Mouse (Mus musculus) spleen, adult 2 months (tissue): ENCODE results near the gene Tspan14.

Source experiments
- CTCF ChIP-seq: fragments of 200-500 bp; IDR thresholded peaks from 2 replicates; pipeline ENCODE4 v1.5.1; 2011; ENCODE audit warnings: mild to moderate bottlenecking, inconsistent platforms; ENCODE audit not compliant: insufficient read depth, insufficient read length, insufficient replicate concordance; ENCODE audit errors: extremely low read depth
- POLR2A ChIP-seq: fragments of 200-500 bp; IDR thresholded peaks from 2 replicates; pipeline ENCODE4 v1.6.1; 2011; ENCODE audit warnings: low read depth, low read length, inconsistent platforms

DNA sequence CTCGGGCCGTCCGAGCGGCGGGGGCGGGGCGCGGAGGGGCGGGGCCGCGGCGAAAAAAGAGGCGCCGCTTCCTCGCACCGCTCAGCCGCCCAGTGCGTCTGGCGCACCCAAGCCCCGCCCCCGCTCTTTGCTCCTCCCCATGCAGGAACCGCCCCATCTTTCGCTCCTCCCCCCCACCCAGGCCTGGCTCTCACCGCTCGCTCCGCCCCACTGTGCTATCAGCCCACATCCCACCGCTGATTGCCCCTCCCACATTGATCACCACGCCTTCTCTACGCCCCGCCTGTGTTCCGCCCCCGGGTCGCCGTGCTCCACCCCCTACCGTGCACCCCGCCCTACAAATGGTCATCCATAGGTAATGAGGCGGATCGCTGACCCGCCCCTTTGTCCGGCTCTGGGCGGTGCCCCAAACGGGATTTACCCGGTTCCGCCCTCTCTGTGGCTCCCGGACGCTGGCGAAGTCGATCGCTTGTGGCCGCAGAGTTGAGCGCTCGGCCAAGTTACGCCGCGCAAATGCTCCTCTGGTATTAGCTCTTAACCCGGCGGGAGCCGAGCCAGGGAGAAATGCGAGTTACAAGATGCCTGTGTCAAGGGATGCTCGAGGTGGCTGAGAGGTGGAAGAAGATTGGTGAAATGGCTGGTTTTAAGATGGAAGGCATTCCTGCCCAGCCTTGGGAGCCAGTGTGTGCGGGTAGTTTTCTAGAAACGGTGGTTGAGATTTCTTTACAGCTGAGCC lies 423 bp upstream of the Tspan14 start:
- TF ChIP-seq POLR2A (peak; percentile 18; the same call in 1 of the 2 replicates), CTCF (no peak)
